Mouse (Mus musculus) neural tube, embryonic 13.5 days (tissue): ENCODE measurements around the gene Myo3b. TPM values are rescaled to one million over a fixed set of nuclear protein-coding genes. Genes with fewer than 3 reads are reported as not detected.

Source experiments
- ATAC-seq: fragments of 200-750 bp; cut with Nextera tagmentation; 2 replicates; pipeline ENCODE4 v1.8.0; 2017; ENCODE audit warnings: low read depth, mild to moderate bottlenecking, moderate TSS enrichment, moderate library complexity
- H3K27ac ChIP-seq: fragments of 300-500 bp; sonication (generic); replicated peaks from 2 replicates; pipeline ENCODE4 v1.5.1; 2015; ENCODE audit warnings: moderate library complexity, mild to moderate bottlenecking, inconsistent platforms
- H3K27me3 ChIP-seq: fragments of 300-500 bp; sonication (generic); 2 replicates; pipeline ENCODE4 v1.6.1; 2015; ENCODE audit warnings: mild to moderate bottlenecking, inconsistent platforms
- H3K36me3 ChIP-seq: fragments of 300-500 bp; sonication (generic); 2 replicates; pipeline ENCODE4 v1.6.1; 2015; ENCODE audit warnings: mild to moderate bottlenecking, inconsistent platforms
- H3K4me1 ChIP-seq: fragments of 300-500 bp; sonication (generic); replicated peaks from 2 replicates; pipeline ENCODE4 v1.6.1; 2015; ENCODE audit warnings: inconsistent platforms
- H3K4me2 ChIP-seq: fragments of 300-500 bp; sonication (generic); 2 replicates; pipeline ENCODE4 v1.6.1; 2015; ENCODE audit warnings: inconsistent platforms, mild to moderate bottlenecking, moderate library complexity
- H3K4me3 ChIP-seq: fragments of 300-500 bp; sonication (generic); 2 replicates; pipeline ENCODE4 v1.5.1; 2015; ENCODE audit warnings: mild to moderate bottlenecking, inconsistent platforms
- H3K9ac ChIP-seq: fragments of 300-500 bp; sonication (generic); 2 replicates; pipeline ENCODE4 v1.6.1; 2015; ENCODE audit warnings: moderate library complexity, mild to moderate bottlenecking, inconsistent platforms
- H3K9me3 ChIP-seq: fragments of 300-500 bp; sonication (generic); 2 replicates; pipeline ENCODE4 v1.6.1; 2016; ENCODE audit warnings: inconsistent platforms
- WGBS: fragments of 180-500 bp; shearing (Covaris S2); methylation state at CpG from one replicate; pipeline ENCODE4 v1.1.7; 2015; 5-methylcytosine and 5-hydroxymethylcytosine counted together
- polyA plus RNA-seq: library from polyadenylated mRNA; unstranded; fragments of >200 nt; fragmentation: Nextera tagmentation; extraction: Ambion mirVana; gene quantifications from 2 replicates; pipeline ENCODE4 v1.2.1, GENCODE M21; 2015

Gene Myo3b
- polyA plus RNA-seq, 1 experiment from 2014 or later, result 0.04 TPM

GRCm38 (mm10) chr2:70034895-70035294, 4.0 kb upstream of the Myo3b start:
- Histone ChIP-seq H3K4me2 (no peak overlapping the region), H3K9ac (no peak overlapping the region), H3K4me3 (no peak overlapping the region), H3K27me3 (no peaks in the 10 kb centered on the region), H3K36me3 (no peaks in the 10 kb centered on the region), H3K9me3 (0 out of 2 replicates have a peak, but pooled peaks cover 5% of the 10 kb centered on the region), H3K27ac (no peak overlapping the region), H3K4me1 (peaks cover 22% of the 10 kb centered on the region)
- ATAC-seq, result peak; percentile 29; the same call in 1 of the 2 replicates
- WGBS, result 33% methylated on average over 5 of the region's 5 CpGs

- H3K4me3 ChIP-seq, result no peak overlapping the region
- H3K36me3 ChIP-seq, result no peaks in the 10 kb centered on the region
- no peak overlapping the region for H3K4me2 ChIP-seq
- H3K9me3 ChIP-seq, result 0 out of 2 replicates have a peak, but pooled peaks cover under 1% of the 10 kb centered on the region
- ATAC-seq, result no peak
- H3K27ac ChIP-seq, result no peak overlapping the region
- WGBS, result 55% methylated on average over 1 of the region's 1 CpGs
- no peak overlapping the region for H3K9ac ChIP-seq
- peaks cover 22% of the 10 kb centered on the region for H3K4me1 ChIP-seq
- H3K27me3 ChIP-seq, result no peaks in the 10 kb centered on the region
Observed at GRCm38 (mm10) chr2:70035358-70035757, 3.6 kb upstream of the Myo3b start.

- H3K36me3 ChIP-seq, result no peaks in the 10 kb centered on the region
- H3K4me3 ChIP-seq, result no peak overlapping the region
- no peaks in the 10 kb centered on the region for H3K9me3 ChIP-seq
- ATAC-seq, result no peak
- no peaks in the 10 kb centered on the region for H3K27me3 ChIP-seq
- WGBS, result 75% methylated on average over 8 of the region's 8 CpGs
- no peak overlapping the region for H3K4me2 ChIP-seq
- peaks cover 22% of the 10 kb centered on the region for H3K4me1 ChIP-seq
- H3K9ac ChIP-seq, result no peak overlapping the region
- no peak overlapping the region for H3K27ac ChIP-seq
Observed at GRCm38 (mm10) chr2:70037221-70037620, 1.7 kb upstream of the Myo3b start.

- Histone ChIP-seq H3K4me2 (no peak overlapping the region), H3K4me3 (no peak overlapping the region), H3K4me1 (0 out of 2 replicates have a peak, but pooled peaks cover 3% of the 10 kb centered on the region), H3K27me3 (no peaks in the 10 kb centered on the region), H3K27ac (no peak overlapping the region; the same call in 1 of the 2 replicates), H3K9me3 (no peaks in the 10 kb centered on the region), H3K36me3 (no peaks in the 10 kb centered on the region), H3K9ac (no peak overlapping the region)
- WGBS, result 49% methylated on average over 6 of the region's 6 CpGs
- ATAC-seq, result peak; percentile 71
Observed at GRCm38 (mm10) chr2:70044466-70044865, 5.5 kb downstream of the Myo3b start.

- Histone ChIP-seq H3K4me1 (0 out of 2 replicates have a peak, but pooled peaks cover 3% of the 10 kb centered on the region), H3K27ac (no peak overlapping the region), H3K27me3 (no peaks in the 10 kb centered on the region), H3K9me3 (no peaks in the 10 kb centered on the region), H3K36me3 (no peaks in the 10 kb centered on the region), H3K4me2 (no peak overlapping the region), H3K9ac (no peak overlapping the region), H3K4me3 (no peak overlapping the region)
- 81% methylated on average over 11 of the region's 11 CpGs for WGBS
- no peak for ATAC-seq
Observed at GRCm38 (mm10) chr2:70047868-70048267, 8.9 kb downstream of the Myo3b start.

GRCm38 (mm10) chr2:70053803-70054202, 14.9 kb downstream of the Myo3b start:
- Histone ChIP-seq H3K4me3 (no peak overlapping the region), H3K4me1 (peaks cover 9% of the 10 kb centered on the region; the same call in 1 of the 2 replicates), H3K9ac (no peak overlapping the region), H3K9me3 (no peaks in the 10 kb centered on the region), H3K4me2 (no peak overlapping the region), H3K27ac (peak overlapping the region; percentile 54), H3K27me3 (no peaks in the 10 kb centered on the region), H3K36me3 (no peaks in the 10 kb centered on the region)
- ATAC-seq, result no peak; the same call in 1 of the 2 replicates
- WGBS, result 54% methylated on average over 9 of the region's 9 CpGs

GRCm38 (mm10) chr2:70058201-70058600, 19.3 kb downstream of the Myo3b start:
- 90% methylated on average over 4 of the region's 4 CpGs for WGBS
- no peak overlapping the region for H3K4me2 ChIP-seq
- no peak overlapping the region for H3K27ac ChIP-seq
- no peak for ATAC-seq
- H3K4me1 ChIP-seq, result peaks cover 19% of the 10 kb centered on the region
- no peaks in the 10 kb centered on the region for H3K9me3 ChIP-seq
- H3K9ac ChIP-seq, result no peak overlapping the region
- H3K36me3 ChIP-seq, result no peaks in the 10 kb centered on the region
- no peak overlapping the region for H3K4me3 ChIP-seq
- H3K27me3 ChIP-seq, result no peaks in the 10 kb centered on the region

GRCm38 (mm10) chr2:70060359-70061345, 21.7 kb downstream of the Myo3b start:
- WGBS, result 53% methylated on average over 11 of the region's 11 CpGs
- ATAC-seq, result peak; percentile 70
- H3K4me3 ChIP-seq, result no peak overlapping the region
- H3K36me3 ChIP-seq, result no peaks in the 10 kb centered on the region
- H3K4me1 ChIP-seq, result peaks cover 10% of the 10 kb centered on the region
- H3K27ac ChIP-seq, result peak overlapping the region; percentile 57
- H3K9ac ChIP-seq, result no peak overlapping the region
- no peak overlapping the region for H3K4me2 ChIP-seq
- H3K9me3 ChIP-seq, result no peaks in the 10 kb centered on the region
- H3K27me3 ChIP-seq, result no peaks in the 10 kb centered on the region

GRCm38 (mm10) chr2:70065116-70065515, 26.2 kb downstream of the Myo3b start:
- 87% methylated on average over 6 of the region's 6 CpGs for WGBS

GRCm38 (mm10) chr2:70065729-70066300, 26.9 kb downstream of the Myo3b start:
- ATAC-seq, result no peak
- WGBS, result 40% methylated on average over 7 of the region's 7 CpGs

More at GRCm38 (mm10) chr2:70065116-70065515, 26.2 kb downstream of the Myo3b start:
- Histone ChIP-seq H3K9me3 (no peaks in the 10 kb centered on the region), H3K27me3 (no peaks in the 10 kb centered on the region), H3K4me1 (peaks cover 7% of the 10 kb centered on the region), H3K36me3 (no peaks in the 10 kb centered on the region), H3K27ac (no peak overlapping the region), H3K4me3 (no peak overlapping the region), H3K9ac (no peak overlapping the region), H3K4me2 (no peak overlapping the region)
- no peak for ATAC-seq

GRCm38 (mm10) chr2:70066338-70067022, 27.6 kb downstream of the Myo3b start:
- H3K27me3 ChIP-seq, result no peaks in the 10 kb centered on the region
- H3K4me2 ChIP-seq, result no peak overlapping the region
- no peaks in the 10 kb centered on the region; the same call in 1 of the 2 replicates for H3K4me1 ChIP-seq
- no peak for ATAC-seq
- no peak overlapping the region for H3K9ac ChIP-seq
- WGBS, result 52% methylated on average over 6 of the region's 6 CpGs
- no peaks in the 10 kb centered on the region for H3K36me3 ChIP-seq
- no peaks in the 10 kb centered on the region for H3K9me3 ChIP-seq
- no peak overlapping the region for H3K27ac ChIP-seq
- H3K4me3 ChIP-seq, result no peak overlapping the region

More at GRCm38 (mm10) chr2:70065729-70066300, 26.9 kb downstream of the Myo3b start:
- Histone ChIP-seq H3K4me3 (no peak overlapping the region), H3K4me1 (no peaks in the 10 kb centered on the region; the same call in 1 of the 2 replicates), H3K9me3 (no peaks in the 10 kb centered on the region), H3K9ac (no peak overlapping the region), H3K4me2 (no peak overlapping the region), H3K27ac (no peak overlapping the region), H3K36me3 (no peaks in the 10 kb centered on the region), H3K27me3 (no peaks in the 10 kb centered on the region)
